In the genomic region with DNA sequence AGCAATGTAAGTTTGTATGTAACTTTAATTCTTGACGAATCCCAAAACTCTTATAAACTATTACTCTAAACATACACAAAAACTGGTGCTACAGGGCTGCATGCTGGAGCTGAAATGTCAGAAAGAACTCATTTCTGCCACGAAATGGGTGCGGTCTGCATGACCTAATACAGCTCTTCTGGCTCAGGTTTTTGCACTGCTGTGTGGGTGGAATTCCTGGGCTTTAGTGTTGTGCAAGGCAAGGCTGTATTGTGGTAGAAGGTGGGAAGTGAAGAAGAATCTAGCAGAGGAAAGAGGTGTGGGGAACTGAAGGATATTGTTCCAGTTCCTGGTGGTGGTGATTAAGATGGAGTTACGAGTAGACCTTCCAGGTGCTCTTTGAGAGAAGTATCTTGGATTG, we compare ENCODE assay signal across 18 mouse cellular contexts.
DNase-seq lines count a peak whose midpoint lies in the region; TF ChIP-seq lines count a peak whose summit lies in the region.
"Had no signal": no experiment of that assay in that cellular context is flagged by ENCODE, and none has a peak within 500 bp of the region (broad histone marks: within the 10 kb centered on the region; RNA-seq: fewer than 3 reads in every experiment).

No protein-coding gene starts in this region.

- H3K4me3 ChIP-seq in myocyte, result no peak overlapping the region
- H3K4me3 ChIP-seq: forebrain, embryonic 12.5 days; hindbrain, embryonic 10.5 days; lung, embryonic 15.5 days had no signal

- TF ChIP-seq POLR2A in myocyte (IDR thresholded peaks at IDR 0.05; ENCODE audit: insufficient read length, low read depth), result no peak

- no peak overlapping the region for H3ac ChIP-seq in myocyte (ENCODE audit: control insufficient read depth, insufficient read length)

- H3K79me2 ChIP-seq in myocyte (ENCODE audit: control insufficient read depth, insufficient read depth), result no peaks in the 10 kb centered on the region

- intact Hi-C loops in heart, postnatal 14 days (cut with DNase I), result no loop called here

- no peaks in the 10 kb centered on the region for H3K36me3 ChIP-seq in myocyte (ENCODE audit: control insufficient read depth, insufficient read depth)
- H3K36me3 ChIP-seq: forebrain, embryonic 12.5 days; hindbrain, embryonic 10.5 days; lung, embryonic 15.5 days had no signal

- no peak overlapping the region for H3K4me2 ChIP-seq in myocyte (ENCODE audit: low read depth)
- H3K4me2 ChIP-seq: forebrain, embryonic 12.5 days; lung, embryonic 15.5 days had no signal

- H3K27me3 ChIP-seq in myocyte (ENCODE audit: control insufficient read depth, insufficient read depth, insufficient read length), result no peaks in the 10 kb centered on the region
- H3K27me3 ChIP-seq: forebrain, embryonic 12.5 days; lung, embryonic 15.5 days had no signal

- peak; percentile 13 for DNase-seq in adrenal gland, adult 2 months
- no peak for DNase-seq in adrenal gland, postnatal 25 days
- peak; percentile 7 to 8 for DNase-seq in heart, postnatal 14 days
- no peak for DNase-seq in heart, postnatal 4 days
- DNase-seq in NIH3T3 (ENCODE audit: low read depth), result peak; percentile 73
- DNase-seq in kidney, postnatal 4 days, result no peak
- no peak for DNase-seq in left cerebral cortex, adult 9 months (ENCODE audit: low spot score in 2 of 2)
- DNase-seq: cerebellum, postnatal 10 days; kidney, adult 8-10 months; kidney, postnatal 25 days; left cerebral cortex, postnatal 4 days; right cerebral cortex, adult 18-20 months; spleen, adult 18-20 months; thymus, adult 2 months had no signal

TF ChIP-seq in myocyte, 11 proteins besides CTCF, POLR2A, EP300 and RAD21:
- TF ChIP-seq MYOD1 (IDR thresholded peaks at IDR 0.05; ENCODE audit: control insufficient read depth in 1 of 3, insufficient read length in 2 of 3, low read depth in 2 of 3) (no peak), MAX (IDR thresholded peaks at IDR 0.05; ENCODE audit: low read depth) (no peak), E2F4 (IDR thresholded peaks at IDR 0.05; ENCODE audit: insufficient read depth) (no peak), TCF3 (IDR thresholded peaks at IDR 0.05; ENCODE audit: insufficient read length, low read depth) (no peak), CEBPB (IDR thresholded peaks at IDR 0.05; ENCODE audit: insufficient read depth, poor library complexity, severe bottlenecking) (peak; percentile 93), USF1 (IDR thresholded peaks at IDR 0.05; ENCODE audit: low read depth) (no peak), POLR2AphosphoS2 (IDR thresholded peaks at IDR 0.05; ENCODE audit: insufficient read length, low read depth) (no peak)

Comparison
In these comparisons a context has a peak if more than half of its experiments do, and no peak if none do; other contexts are left out.
1. DNase-seq: peak in adrenal gland, adult 2 months (single experiment), heart, postnatal 14 days (2 of 2) and NIH3T3 (single experiment); none in adrenal gland, postnatal 25 days (single experiment), heart, postnatal 4 days (single experiment), kidney, postnatal 4 days (0 of 2) and left cerebral cortex, adult 9 months (0 of 2).